Mouse (Mus musculus) Patski (cell line): ENCODE measurements at regions not wholly inside any gene's neighbourhood (a gene's known extent, or its start where the extent isn't known, plus 50 kb on each side); places are given as distances from the start of the nearest gene placed in this dataset.
A peak's percentile ranks its signal among the peaks of the same experiment; 100 is the strongest.

Experiments
- ATAC-seq: fragments of 100-300 bp; one replicate; pipeline ENCODE4 v1.8.0; 2021
- CTCF ChIA-PET: fragments of 350-600 bp; sonication (Branson Sonifier 250); formaldehyde crosslinking; loops from one replicate; lab custom pipeline; 2022; ENCODE audit warnings: inconsistent platforms; lab: Charles Lee
- POLR2A ChIA-PET: fragments of 350-600 bp; sonication (Branson Sonifier 250); formaldehyde crosslinking; loops from one replicate; lab custom pipeline; 2022; ENCODE audit warnings: antibody characterized with exemption, inconsistent platforms; lab: Charles Lee
- DNase-seq: peaks from one replicate; pipeline ENCODE4 v3.0.0-alpha.2; 2011; ENCODE audit warnings: low read depth, low spot score
- H3K27me3 ChIP-seq: fragments of 371-371 bp; one replicate; pipeline ENCODE4 v1.5.1; 2021
- CTCF ChIP-seq: fragments of 100-300 bp; IDR thresholded peaks from one replicate; pipeline ENCODE4 v1.5.1; 2021
- in situ Hi-C: fragments of 300-500 bp; cut with MboI; formaldehyde crosslinking; loops from 3 replicates; pipeline ENCODE4 v1.11.1; 2018; ENCODE audit warnings: low pct_unique_long_range_greater_than_20kb, mixed read lengths

DNA sequence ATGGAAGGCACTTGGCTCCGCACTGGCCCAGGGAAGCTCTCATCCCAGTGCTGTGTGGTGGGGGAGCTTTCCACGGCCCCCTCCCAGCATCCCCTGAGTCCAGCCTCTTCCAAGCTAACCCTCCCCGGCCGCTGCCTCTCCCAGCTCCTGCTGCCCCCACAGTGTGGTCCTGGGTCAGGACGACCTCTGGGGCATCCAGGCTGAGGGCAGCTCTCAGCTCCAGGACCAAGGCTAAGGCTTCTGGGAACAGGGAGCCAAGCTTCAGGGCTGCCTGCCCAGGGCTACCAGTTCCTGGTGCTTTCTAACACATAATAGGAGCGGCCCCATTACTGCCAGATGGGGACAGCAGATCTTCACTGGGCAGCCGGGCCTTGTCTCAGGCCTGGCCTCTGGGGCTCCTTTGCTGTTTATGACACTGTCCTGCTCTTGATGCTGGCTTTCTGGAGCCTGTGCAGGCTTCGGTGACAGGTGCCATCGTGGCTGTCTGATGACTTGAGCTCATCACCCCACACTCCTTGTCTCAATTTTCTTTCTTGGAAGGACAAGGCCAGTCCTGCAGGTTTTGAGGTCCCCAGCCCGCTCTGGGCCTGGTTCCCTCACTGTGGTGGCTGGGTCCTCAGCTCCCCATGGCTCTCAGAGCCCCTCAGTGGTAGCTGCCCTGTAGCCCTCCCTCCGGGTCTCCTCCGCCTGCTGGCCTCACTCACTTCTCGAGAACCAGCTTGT lies 71.2 kb upstream of the Tmem189 start:
- DNase-seq: no peak
- ChIA-PET CTCF (interaction anchor here (1.0 to 2.4 kb wide), 6 partner anchors 9 to 76 kb away, joined by 3 to 8 read pairs (median 4); no protein-coding TSS in a partner anchor), POLR2A (interaction anchor here (0.9 to 2.5 kb wide), 3 partner anchors 11 to 70 kb away, joined by 3 to 11 read pairs (median 4); partner anchors contain the start of gene Tmem189)
- H3K27me3 ChIP-seq: no peaks in the 10 kb centered on the region
- TF ChIP-seq CTCF: no peak
- in situ Hi-C loops: no loop called here
- ATAC-seq: no peak

DNA sequence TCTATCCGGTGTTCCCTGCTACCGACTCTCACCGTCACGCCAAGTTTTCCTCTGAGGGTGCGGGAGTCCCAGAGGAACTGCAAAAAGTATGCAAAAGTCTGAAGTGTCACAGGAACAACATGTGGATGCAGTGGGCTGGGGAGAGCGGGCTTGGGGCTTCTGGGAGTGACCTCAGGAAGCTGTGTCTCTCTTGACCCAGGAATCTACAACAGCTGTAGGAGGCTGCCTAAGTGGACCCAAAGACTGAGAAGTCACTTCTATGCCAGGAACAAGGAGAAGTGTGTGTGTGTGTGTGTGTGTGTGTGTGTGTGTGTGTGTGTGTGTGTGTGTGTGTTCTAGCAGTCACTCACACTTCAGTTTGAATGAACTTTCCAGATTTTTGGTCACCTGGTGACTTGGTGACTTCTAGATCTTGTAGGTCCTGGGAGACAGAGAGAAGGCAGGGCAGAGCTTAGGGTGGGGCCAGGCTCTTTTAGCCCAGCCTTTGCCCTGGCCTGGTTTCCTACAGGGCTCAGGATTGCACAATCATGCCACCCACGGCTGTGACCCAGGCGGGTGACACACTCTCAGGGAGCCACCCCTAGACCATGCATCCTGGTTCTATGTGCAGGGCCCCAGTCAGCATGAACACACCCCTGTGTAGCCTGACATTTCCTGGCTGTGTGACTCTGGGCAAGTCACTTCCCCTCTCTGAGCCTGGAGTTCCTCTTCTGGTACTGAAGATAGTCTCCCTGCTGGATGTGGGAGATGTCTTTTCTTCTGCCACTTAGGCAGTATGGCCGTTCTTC lies 70.2 kb upstream of the Tmem189 start:
- no peak for ATAC-seq
- no peak for TF ChIP-seq CTCF
- ChIA-PET POLR2A (interaction anchor here (0.7 to 2.5 kb wide), 2 partner anchors 65 to 69 kb away, joined by 3 to 11 read pairs; partner anchors contain the start of gene Tmem189), CTCF (interaction anchor here (1.0 to 2.4 kb wide), 5 partner anchors 8 to 75 kb away, joined by 3 to 8 read pairs (median 4); no protein-coding TSS in a partner anchor)
- no peak for DNase-seq
- in situ Hi-C loops: no loop called here
- no peaks in the 10 kb centered on the region for H3K27me3 ChIP-seq

DNA sequence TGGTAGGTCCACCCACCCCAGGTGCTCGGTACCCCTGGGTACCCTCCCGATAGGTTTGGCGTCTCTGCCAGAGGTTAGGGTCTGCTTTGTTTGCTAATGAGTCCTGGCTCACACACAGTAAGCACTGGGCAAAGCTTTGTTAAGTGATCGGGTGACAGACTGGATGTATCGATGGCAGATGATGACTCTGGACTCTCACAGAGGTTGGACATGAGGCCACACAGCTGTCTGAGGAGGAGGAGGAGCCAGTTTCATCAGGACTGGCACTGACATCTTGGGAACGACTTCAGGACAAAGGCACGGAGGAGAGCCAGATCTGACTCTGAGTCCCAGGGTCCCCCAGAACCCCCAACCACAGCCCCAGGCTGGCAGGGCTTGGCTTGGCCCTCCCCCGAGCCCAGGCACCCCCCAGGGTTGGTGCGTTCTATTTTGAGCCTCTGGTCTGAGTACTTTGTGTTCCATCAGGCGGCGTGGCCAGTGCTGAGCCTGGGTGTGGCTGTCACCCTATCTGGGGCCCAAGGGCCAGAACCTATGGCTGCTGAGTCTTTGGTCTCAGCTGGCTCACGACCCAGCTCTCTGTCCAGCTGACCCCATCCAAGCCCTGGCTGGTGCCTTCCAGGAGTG lies 67.6 kb upstream of the Tmem189 start:
- DNase-seq (no peak), ATAC-seq (no peak)
- ChIA-PET CTCF (no interaction called here), POLR2A (no interaction called here)
- in situ Hi-C loops: no loop called here
- no peaks in the 10 kb centered on the region for H3K27me3 ChIP-seq
- TF ChIP-seq CTCF: no peak

DNA sequence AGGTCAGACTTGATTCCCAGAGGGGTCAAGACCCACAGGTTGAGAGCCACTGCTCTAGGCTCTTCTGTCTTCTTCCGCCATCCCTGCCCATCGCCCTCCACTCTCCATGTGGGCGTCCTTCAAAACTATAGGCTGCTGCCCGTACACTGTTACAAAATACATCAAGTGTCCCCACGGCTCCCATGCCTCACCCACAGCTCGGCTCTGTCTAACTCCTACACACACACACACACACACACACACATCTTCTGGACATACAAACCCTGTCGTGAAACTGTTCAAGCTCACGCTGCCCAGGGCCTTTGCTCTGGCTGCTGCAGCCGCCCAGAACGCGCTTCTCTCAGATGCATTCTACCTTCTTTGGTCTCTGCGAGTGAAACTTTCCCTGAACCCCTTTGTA lies 67.1 kb upstream of the Tmem189 start:
- ATAC-seq (no peak), DNase-seq (no peak)
- TF ChIP-seq CTCF: no peak
- CTCF ChIA-PET: no interaction called here
- in situ Hi-C loops: no loop called here
- no peaks in the 10 kb centered on the region for H3K27me3 ChIP-seq
- POLR2A ChIA-PET: no interaction called here

DNA sequence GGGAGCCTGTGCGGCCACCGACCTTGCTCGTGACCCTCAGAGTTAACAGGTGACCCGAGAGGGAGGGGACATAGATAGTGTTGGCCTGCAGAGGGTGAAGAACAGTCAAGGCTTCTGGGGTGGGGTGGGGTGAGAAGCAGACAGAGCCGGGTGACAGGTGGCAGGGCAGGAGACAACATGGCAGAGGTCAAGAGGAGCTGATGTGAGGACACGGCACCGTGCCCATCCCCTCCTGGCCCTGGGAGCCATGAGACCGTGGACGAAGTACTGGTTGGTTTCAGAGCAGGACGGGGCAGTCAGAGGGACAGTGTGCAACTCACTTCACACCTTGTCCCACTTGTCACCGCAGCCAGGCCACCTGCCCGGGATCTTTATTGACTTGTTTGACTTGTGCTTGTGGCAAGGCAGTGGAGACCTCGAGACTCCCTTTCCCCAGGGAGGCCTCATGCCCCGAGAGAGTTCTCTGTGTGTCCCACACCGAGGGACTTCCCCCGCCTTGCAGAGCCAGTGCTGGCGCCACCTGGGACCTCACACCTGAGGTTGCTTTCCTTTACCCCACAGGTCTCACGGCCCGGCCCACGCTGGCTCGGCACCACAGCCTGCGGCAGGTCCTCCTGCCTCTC lies 65.4 kb upstream of the Tmem189 start:
- ChIA-PET POLR2A (no interaction called here), CTCF (no interaction called here)
- H3K27me3 ChIP-seq: no peaks in the 10 kb centered on the region
- in situ Hi-C loops: no loop called here
- no peak for DNase-seq
- no peak for ATAC-seq
- no peak for TF ChIP-seq CTCF

DNA sequence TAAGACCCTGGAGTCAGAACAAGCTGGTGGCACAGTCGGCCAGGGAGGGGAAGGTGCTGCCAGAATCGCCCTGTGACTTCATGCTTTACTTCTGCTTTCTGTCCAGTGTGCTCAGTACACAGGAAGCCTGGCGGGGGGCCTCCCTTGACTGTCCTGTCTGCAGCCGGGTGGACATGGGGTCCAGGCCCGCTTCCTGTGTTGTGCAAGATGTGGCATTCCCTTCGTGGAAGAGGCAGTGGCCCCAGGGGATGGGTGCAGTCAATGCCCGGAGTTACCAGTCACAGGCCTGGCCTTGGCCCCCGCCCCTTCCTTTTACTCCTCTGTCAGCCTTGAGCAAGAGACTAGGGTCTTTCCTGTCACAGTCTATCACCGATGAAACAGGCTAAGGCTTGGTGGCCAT lies 64.3 kb upstream of the Tmem189 start:
- TF ChIP-seq CTCF: no peak
- CTCF ChIA-PET: interaction anchor here (1.1 to 1.5 kb wide), 2 partner anchors 11 to 16 kb away, joined by 3 to 5 read pairs; no protein-coding TSS in a partner anchor
- no peak for ATAC-seq
- in situ Hi-C loops: no loop called here
- no peak for DNase-seq
- POLR2A ChIA-PET: no interaction called here
- no peaks in the 10 kb centered on the region for H3K27me3 ChIP-seq

DNA sequence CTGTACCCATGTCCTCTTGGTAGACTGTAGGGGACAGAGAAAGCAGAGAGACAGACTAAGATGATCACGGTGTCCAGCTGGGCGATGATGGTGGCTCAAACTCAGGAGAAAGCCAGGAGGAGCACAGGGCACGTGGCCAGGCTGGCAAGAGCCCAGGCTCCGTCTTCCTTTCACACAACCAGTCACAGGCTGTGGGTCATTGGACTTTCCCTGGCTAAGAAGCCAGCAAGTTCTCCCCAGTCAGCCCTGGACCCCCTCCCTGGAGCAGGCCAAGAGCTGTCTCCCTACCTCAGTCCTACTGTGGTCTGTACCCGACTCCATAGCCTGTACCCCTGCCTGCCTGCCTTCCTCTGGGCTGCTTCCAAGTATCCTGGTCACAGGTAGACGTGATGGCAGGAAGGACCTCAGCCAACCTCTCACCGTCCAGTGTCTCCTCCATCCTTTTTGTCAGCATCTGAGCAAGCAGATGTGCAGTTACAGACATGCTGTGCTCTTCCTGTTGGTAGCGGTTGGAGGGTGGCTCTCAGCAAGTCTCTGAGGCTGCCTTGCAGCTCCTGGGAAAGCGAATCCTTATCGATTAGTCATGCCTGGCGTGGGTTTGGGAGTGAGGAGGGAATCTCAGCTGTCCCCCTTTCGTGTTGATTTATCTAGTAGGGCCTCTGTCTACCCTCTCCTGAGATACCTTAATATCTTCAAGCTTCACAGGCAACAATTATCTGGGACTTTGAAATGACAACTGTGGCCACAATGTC lies 63.4 kb upstream of the Tmem189 start:
- ATAC-seq: no peak
- in situ Hi-C loops: no loop called here
- no peaks in the 10 kb centered on the region for H3K27me3 ChIP-seq
- DNase-seq: no peak
- POLR2A ChIA-PET: interaction anchor here (0.6 kb wide), 1 partner anchor 9 kb away, joined by 3 read pairs; no protein-coding TSS in a partner anchor
- no peak for TF ChIP-seq CTCF
- CTCF ChIA-PET: interaction anchor here (1.1 to 1.5 kb wide), 2 partner anchors 10 to 15 kb away, joined by 3 to 5 read pairs; no protein-coding TSS in a partner anchor

DNA sequence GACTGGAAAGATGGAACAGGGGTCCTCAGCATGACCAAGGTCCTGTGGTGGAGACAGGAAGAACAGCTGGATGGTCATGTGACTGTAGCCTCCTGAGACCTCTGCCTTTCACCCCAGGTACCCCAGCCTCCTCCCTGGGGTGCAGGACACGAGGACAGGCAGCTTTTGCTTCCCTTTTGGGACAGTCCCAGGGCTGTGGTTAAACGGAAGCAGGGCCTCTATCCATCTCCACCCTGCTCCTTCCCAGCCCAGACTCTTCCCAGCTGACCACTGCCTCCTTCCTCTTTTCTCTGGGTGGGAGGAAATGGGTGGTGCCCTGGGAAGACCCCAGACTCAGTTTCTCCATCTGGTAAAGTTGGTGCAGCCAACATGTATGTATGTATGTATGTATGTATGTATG lies 62.0 kb upstream of the Tmem189 start:
- in situ Hi-C loops: no loop called here
- ChIA-PET POLR2A (interaction anchor here (0.6 kb wide), 1 partner anchor 16 kb away, joined by 3 read pairs; no protein-coding TSS in a partner anchor), CTCF (interaction anchor here (1.3 to 1.5 kb wide), 3 partner anchors 9 to 72 kb away, joined by 4 to 5 read pairs (median 4); no protein-coding TSS in a partner anchor)
- no peaks in the 10 kb centered on the region for H3K27me3 ChIP-seq
- DNase-seq (no peak), ATAC-seq (no peak)
- TF ChIP-seq CTCF: no peak

DNA sequence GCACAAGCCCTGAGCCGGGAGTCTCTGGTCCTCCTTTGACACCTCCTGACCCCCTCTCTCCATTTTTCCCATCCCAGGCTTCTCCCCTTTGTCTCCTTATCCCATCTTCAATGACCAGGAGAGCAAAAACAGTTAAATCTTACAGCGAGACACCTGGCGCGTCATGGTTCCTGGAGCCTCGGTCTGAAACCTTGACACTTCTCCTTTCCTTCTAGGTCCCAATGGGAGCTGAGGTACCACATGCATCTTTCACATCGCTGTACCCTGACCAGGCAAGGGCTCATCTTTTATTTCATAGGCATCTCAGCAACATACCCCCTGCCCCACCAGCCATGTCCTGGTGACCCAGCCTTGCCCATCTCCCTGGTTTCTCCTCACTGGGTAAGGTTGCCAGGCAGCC lies 58.7 kb upstream of the Tmem189 start:
- no peak for TF ChIP-seq CTCF
- DNase-seq: no peak
- ChIA-PET POLR2A (interaction anchor here (0.7 kb wide), 1 partner anchor 29 kb away, joined by 3 read pairs; no protein-coding TSS in a partner anchor), CTCF (interaction anchor here (1.4 kb wide), 1 partner anchor 17 kb away, joined by 3 read pairs; no protein-coding TSS in a partner anchor)
- no peaks in the 10 kb centered on the region for H3K27me3 ChIP-seq
- in situ Hi-C loops: no loop called here
- peak; percentile 24 for ATAC-seq
